Mouse (Mus musculus): ENCODE measurements around the gene C1ql4. TPM values are rescaled to one million over a fixed set of nuclear protein-coding genes. Genes with fewer than 3 reads are reported as not detected.
A peak's percentile ranks its signal among the peaks of the same experiment; 100 is the strongest.

The C1ql4 gene
- total and polyA plus RNA-seq, 3 experiments: not detected

- Histone ChIP-seq H3K36me3 (ENCODE audit: control insufficient read depth, insufficient read depth, low read length) (no peaks in the 10 kb centered on the region), H3K27ac (peak within 1 kb of the TSS; percentile 86), H3K4me3 (peak within 1 kb of the TSS; percentile 77), H3K4me1 (ENCODE audit: control insufficient read depth, insufficient read depth, low read length) (peaks cover 2% of the 10 kb centered on the region), H3K27me3 (ENCODE audit: control insufficient read depth, insufficient read depth, low read length) (no peaks in the 10 kb centered on the region), H3K9ac (ENCODE audit: low read depth, low read length) (peak within 1 kb of the TSS; percentile 64), H3K79me2 (replicated peaks; ENCODE audit: control insufficient read depth, insufficient read depth, low read length) (no peaks in the 10 kb centered on the region)
- TF ChIP-seq CTCF (IDR thresholded peaks at IDR 0.05): no peak
- TF ChIP-seq EP300 (IDR thresholded peaks at IDR 0.05; ENCODE audit: insufficient read depth, low read depth, low read length): no peak
- no peak for TF ChIP-seq POLR2A (IDR thresholded peaks at IDR 0.05; ENCODE audit: insufficient read depth, low read depth, low read length)
- intact Hi-C loops (cut with DNase I): no loop called here
- DNase-seq: no peak
- 13% methylated on average over 9 of the region's 9 CpGs for WGBS
Measured at GRCm38 (mm10) chr15:99074019-99074599, 13.5 kb downstream of the C1ql4 start, which contains the start of gene Troap. TSS of gene Troap (plus strand) at chr15:99074575.

- no peaks in the 10 kb centered on the region for H3K79me2 ChIP-seq (replicated peaks; ENCODE audit: control insufficient read depth, insufficient read depth, low read length)
- no peaks in the 10 kb centered on the region for H3K27me3 ChIP-seq (ENCODE audit: control insufficient read depth, insufficient read depth, low read length)
- TF ChIP-seq CTCF (IDR thresholded peaks at IDR 0.05): peak; percentile 32
- TF ChIP-seq EP300 (IDR thresholded peaks at IDR 0.05; ENCODE audit: insufficient read depth, low read depth, low read length): no peak
- H3K27ac ChIP-seq: no peak overlapping the region
- H3K9ac ChIP-seq (ENCODE audit: low read depth, low read length): no peak overlapping the region
- WGBS: 88% methylated on average over 1 of the region's 1 CpGs
- H3K36me3 ChIP-seq (ENCODE audit: control insufficient read depth, insufficient read depth, low read length): no peaks in the 10 kb centered on the region
- DNase-seq: no peak
- intact Hi-C loops (cut with DNase I): no loop called here
- no peak overlapping the region for H3K4me3 ChIP-seq
- H3K4me1 ChIP-seq (ENCODE audit: control insufficient read depth, insufficient read depth, low read length): peaks cover 2% of the 10 kb centered on the region
Measured at GRCm38 (mm10) chr15:99071988-99072387, 15.6 kb downstream of the C1ql4 start.

DNA sequence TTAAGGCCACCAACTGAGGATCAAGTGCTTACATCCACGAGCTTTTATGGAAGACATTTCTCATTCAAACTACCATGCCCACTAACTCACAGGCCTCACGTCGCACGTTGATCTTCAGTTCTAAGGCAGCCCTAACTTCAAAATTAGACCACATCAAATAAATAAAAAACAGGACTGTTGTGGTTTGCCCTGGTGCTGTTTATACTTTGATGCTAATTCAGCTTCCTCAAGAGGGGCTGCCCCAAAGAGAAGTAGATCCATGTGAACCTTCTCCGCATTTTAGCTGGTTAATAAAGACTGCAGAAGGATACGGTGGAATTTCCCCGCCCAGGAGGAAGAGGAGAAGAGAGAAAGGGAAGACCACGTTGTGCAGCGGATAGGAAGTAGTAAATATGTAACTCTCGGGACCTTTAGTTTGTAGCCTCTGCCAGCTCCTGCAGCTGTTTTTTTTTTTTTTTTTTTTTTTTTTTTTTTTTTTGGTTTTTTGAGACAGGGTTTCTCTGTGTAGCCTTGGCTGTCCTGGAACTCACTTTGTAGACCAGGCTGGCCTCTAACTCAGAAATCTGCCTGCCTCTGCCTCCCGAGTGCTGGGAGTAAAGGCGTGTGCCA lies 22.0 kb downstream of the C1ql4 start:
- no peak for TF ChIP-seq EP300 (IDR thresholded peaks at IDR 0.05; ENCODE audit: insufficient read depth, low read depth, low read length)
- TF ChIP-seq CTCF (IDR thresholded peaks at IDR 0.05): no peak
- no peak for TF ChIP-seq POLR2A (IDR thresholded peaks at IDR 0.05; ENCODE audit: insufficient read depth, low read depth, low read length)
- Histone ChIP-seq H3K79me2 (replicated peaks; ENCODE audit: control insufficient read depth, insufficient read depth, low read length) (no peaks in the 10 kb centered on the region), H3K27me3 (ENCODE audit: control insufficient read depth, insufficient read depth, low read length) (0 out of 2 replicates have a peak, but pooled peaks cover 2% of the 10 kb centered on the region), H3K9ac (ENCODE audit: low read depth, low read length) (no peak overlapping the region), H3K4me1 (ENCODE audit: control insufficient read depth, insufficient read depth, low read length) (no peaks in the 10 kb centered on the region), H3K36me3 (ENCODE audit: control insufficient read depth, insufficient read depth, low read length) (no peaks in the 10 kb centered on the region), H3K4me3 (no peak overlapping the region), H3K27ac (no peak overlapping the region)
- intact Hi-C loops (cut with DNase I): no loop called here
- WGBS: 66% methylated on average over 12 of the region's 12 CpGs
- DNase-seq: no peak

DNA sequence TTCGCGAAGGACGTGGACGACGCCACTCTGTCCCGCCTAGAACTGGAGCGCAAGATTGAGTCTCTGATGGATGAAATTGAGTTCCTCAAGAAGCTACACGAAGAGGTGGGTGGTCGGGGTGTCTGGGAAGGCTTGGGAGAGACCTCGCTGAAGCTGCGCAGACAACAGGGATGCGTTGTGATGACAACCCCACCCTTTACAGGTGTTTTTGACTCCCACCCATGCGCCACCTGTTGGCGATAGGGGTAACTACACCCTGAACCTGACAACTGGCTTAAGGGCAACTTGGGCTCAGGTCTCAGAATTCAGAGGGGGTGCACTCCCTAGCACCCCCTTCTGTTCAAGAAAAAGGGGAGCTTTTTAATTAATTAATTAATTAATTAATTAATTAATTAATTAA lies 31.3 kb downstream of the C1ql4 start:
- TF ChIP-seq EP300 (IDR thresholded peaks at IDR 0.05; ENCODE audit: insufficient read depth, low read depth, low read length) (no peak), CTCF (IDR thresholded peaks at IDR 0.05) (peak; percentile 77), POLR2A (IDR thresholded peaks at IDR 0.05; ENCODE audit: insufficient read depth, low read depth, low read length) (no peak)
- 7% methylated on average over 14 of the region's 14 CpGs for whole genome bisulfite sequencing
- peaks cover 21% of the 10 kb centered on the region for H3K27me3 ChIP-seq (ENCODE audit: control insufficient read depth, insufficient read depth, low read length)
- no peak overlapping the region for H3K9ac ChIP-seq (ENCODE audit: low read depth, low read length)
- intact Hi-C loops (cut with DNase I): loop anchor here (10.0 kb wide), 1 partner anchor 208 kb away; no protein-coding TSS in a partner anchor
- no peak overlapping the region for H3K4me3 ChIP-seq
- H3K27ac ChIP-seq: no peak overlapping the region
- H3K79me2 ChIP-seq (replicated peaks; ENCODE audit: control insufficient read depth, insufficient read depth, low read length): no peaks in the 10 kb centered on the region
- H3K36me3 ChIP-seq (ENCODE audit: control insufficient read depth, insufficient read depth, low read length): no peaks in the 10 kb centered on the region
- H3K4me1 ChIP-seq (ENCODE audit: control insufficient read depth, insufficient read depth, low read length): no peaks in the 10 kb centered on the region
- DNase-seq: no peak

- DNase-seq: peak; percentile 37 to 51
- no peak for TF ChIP-seq EP300 (IDR thresholded peaks at IDR 0.05; ENCODE audit: insufficient read depth, low read depth, low read length)
- no peak for TF ChIP-seq CTCF (IDR thresholded peaks at IDR 0.05)
- TF ChIP-seq POLR2A (IDR thresholded peaks at IDR 0.05; ENCODE audit: insufficient read depth, low read depth, low read length): no peak
- peaks cover 21% of the 10 kb centered on the region for H3K27me3 ChIP-seq (ENCODE audit: control insufficient read depth, insufficient read depth, low read length)
- H3K36me3 ChIP-seq (ENCODE audit: control insufficient read depth, insufficient read depth, low read length): no peaks in the 10 kb centered on the region
- H3K4me1 ChIP-seq (ENCODE audit: control insufficient read depth, insufficient read depth, low read length): no peaks in the 10 kb centered on the region
- H3K27ac ChIP-seq: no peak overlapping the region
- peak overlapping the region; percentile 38 for H3K4me3 ChIP-seq
- H3K79me2 ChIP-seq (replicated peaks; ENCODE audit: control insufficient read depth, insufficient read depth, low read length): no peaks in the 10 kb centered on the region
- H3K9ac ChIP-seq (ENCODE audit: low read depth, low read length): peak overlapping the region; percentile 28
- 2% methylated on average over 37 of the region's 37 CpGs for WGBS
- intact Hi-C loops (cut with DNase I): loop anchor here (10.0 kb wide), 1 partner anchor 209 kb away; no protein-coding TSS in a partner anchor
Measured at GRCm38 (mm10) chr15:99055511-99055961, 32.1 kb downstream of the C1ql4 start.

DNA sequence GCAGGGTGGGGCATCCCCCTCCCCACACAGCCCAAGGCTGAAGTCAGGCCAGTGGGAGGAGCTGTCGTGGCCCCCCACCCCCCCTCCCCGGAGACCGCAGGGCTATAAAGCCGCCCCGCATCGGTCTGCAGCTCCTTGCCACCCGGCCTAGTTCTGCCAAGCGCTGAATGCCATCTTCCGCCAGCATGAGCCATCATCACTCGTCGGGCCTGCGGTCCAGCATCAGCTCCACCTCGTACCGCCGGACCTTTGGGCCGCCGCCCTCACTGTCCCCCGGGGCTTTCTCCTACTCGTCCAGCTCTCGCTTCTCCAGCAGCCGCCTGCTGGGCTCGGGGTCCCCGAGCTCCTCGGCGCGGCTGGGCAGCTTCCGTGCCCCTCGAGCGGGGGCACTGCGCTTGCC lies 32.6 kb downstream of the C1ql4 start, which contains the start of gene Prph:
Prph (plus strand) TSS at position 135 of the 400 bp plus-strand sequence.
- H3K27me3 ChIP-seq (ENCODE audit: control insufficient read depth, insufficient read depth, low read length): peaks cover 21% of the 10 kb centered on the region

More for the DNA sequence above, 32.6 kb downstream of the C1ql4 start, which contains the start of gene Prph:
- Histone ChIP-seq H3K36me3 (ENCODE audit: control insufficient read depth, insufficient read depth, low read length) (no peaks in the 10 kb centered on the region), H3K79me2 (replicated peaks; ENCODE audit: control insufficient read depth, insufficient read depth, low read length) (no peaks in the 10 kb centered on the region), H3K4me1 (ENCODE audit: control insufficient read depth, insufficient read depth, low read length) (no peaks in the 10 kb centered on the region), H3K9ac (ENCODE audit: low read depth, low read length) (peak within 1 kb of the TSS; percentile 28), H3K27ac (no peak within 1 kb of the TSS), H3K4me3 (peak within 1 kb of the TSS; percentile 38)
- no peak for DNase-seq
- WGBS: 5% methylated on average over 30 of the region's 30 CpGs
- intact Hi-C loops (cut with DNase I): loop anchor here (10.0 kb wide), 1 partner anchor 210 kb away; no protein-coding TSS in a partner anchor
- no peak for TF ChIP-seq EP300 (IDR thresholded peaks at IDR 0.05; ENCODE audit: insufficient read depth, low read depth, low read length)
- no peak for TF ChIP-seq POLR2A (IDR thresholded peaks at IDR 0.05; ENCODE audit: insufficient read depth, low read depth, low read length)
- no peak for TF ChIP-seq CTCF (IDR thresholded peaks at IDR 0.05)

Data from heart, adult 2 months (tissue).